Comparison of ENCODE assay signal across 1 mouse cellular context in genomic region chr6:83215002-83215666, GRCm38 (mm10).
TF ChIP-seq lines count a peak whose summit lies in the region.

No protein-coding gene starts in this region.

TF ChIP-seq in MEL, 35 proteins besides CTCF, POLR2A, EP300 and RAD21:
- no peak for TF ChIP-seq NRF1 (IDR thresholded peaks at IDR 0.05; ENCODE audit: insufficient read depth, low read depth, low read length, poor library complexity, severe bottlenecking)
- TF ChIP-seq ZC3H11A (IDR thresholded peaks at IDR 0.05; ENCODE audit: low read depth, low read length) = peak; percentile 70
- peak; percentile 93 for TF ChIP-seq SMC3 (IDR thresholded peaks at IDR 0.05; ENCODE audit: low read depth, low read length)
